Mouse (Mus musculus): Measurements from ENCODE around the gene Dctn3.

GRCm38 (mm10) chr4:41710229-41710628 lies 12.7 kb downstream of the Dctn3 start:
- TF ChIP-seq GATA1 (IDR thresholded peaks at IDR 0.05; ENCODE audit: low read length) (no peak), TAL1 (IDR thresholded peaks at IDR 0.05; ENCODE audit: low read length) (no peak)
